Mouse (Mus musculus) left cerebral cortex, adult 11 months (tissue): ENCODE results near the gene Hspa13.

Source experiments
- DNase-seq: peaks from one replicate; pipeline ENCODE4 v3.0.0; 2022; ENCODE audit warnings: low spot score

Hspa13 gene

DNA sequence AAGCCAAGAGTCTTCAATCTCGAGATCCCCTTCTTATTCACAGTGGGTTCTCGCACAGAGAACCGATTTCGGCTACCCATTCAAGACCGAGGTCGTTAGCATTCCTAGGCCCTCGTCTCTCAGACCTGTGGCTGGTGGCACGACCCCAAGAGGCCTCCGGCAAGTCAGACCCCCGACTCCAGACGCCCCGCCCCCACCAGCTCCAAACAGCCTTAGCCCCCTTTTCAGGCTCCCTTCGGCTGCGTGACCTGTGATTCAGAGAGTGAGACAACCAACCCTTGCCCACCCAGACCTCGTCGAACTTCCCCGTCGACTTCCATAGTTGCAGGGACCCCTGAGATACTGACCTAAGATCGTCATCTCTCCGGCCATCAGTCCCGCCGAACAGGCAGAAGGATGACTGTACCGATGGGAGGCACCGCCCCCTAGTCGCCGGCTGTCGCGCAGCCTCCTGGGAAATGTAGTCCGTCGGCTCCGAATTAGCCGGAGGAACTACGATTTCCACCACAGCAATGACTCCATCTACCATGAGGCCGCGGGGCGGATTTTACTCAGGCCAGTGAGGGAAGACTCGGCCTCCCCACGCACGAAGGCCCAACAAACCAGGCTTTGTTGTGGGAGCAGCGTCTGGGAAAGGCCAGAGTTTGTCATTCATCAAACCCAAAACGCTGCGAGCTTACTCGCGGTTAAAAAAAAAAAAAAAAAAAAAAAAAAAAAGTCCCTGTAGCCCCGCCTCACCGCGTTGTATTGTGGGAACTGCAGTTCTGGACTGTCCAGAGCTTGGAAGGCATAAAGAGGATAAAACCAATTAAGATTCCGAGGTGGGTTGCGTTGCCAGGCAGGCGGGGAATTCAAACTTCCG is at the start of gene Hspa13:
Gene Hspa13 (minus strand): TSS at position 717 of the 862 bp plus-strand sequence.
- peak; percentile 96 for DNase-seq

DNA sequence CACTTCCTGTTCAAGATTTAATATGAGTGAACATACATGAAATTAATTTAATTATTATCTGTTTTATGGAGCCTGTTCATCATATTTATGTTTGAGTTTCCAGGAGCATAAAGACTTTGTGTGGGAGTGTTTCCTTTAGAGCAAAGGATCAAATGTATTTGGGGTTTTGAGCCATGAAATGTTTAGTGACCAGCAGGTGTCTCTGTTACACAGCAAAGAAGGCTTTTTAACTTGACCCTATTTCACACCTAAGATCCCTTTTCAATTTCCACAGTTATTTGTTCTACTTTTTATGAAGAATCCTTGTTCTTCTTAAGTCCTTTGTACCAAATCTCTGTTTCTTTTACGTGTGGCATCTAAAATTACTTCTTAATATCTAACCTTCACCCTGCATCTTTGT is 12.4 kb upstream of the Hspa13 start:
- DNase-seq, result no peak

DNA sequence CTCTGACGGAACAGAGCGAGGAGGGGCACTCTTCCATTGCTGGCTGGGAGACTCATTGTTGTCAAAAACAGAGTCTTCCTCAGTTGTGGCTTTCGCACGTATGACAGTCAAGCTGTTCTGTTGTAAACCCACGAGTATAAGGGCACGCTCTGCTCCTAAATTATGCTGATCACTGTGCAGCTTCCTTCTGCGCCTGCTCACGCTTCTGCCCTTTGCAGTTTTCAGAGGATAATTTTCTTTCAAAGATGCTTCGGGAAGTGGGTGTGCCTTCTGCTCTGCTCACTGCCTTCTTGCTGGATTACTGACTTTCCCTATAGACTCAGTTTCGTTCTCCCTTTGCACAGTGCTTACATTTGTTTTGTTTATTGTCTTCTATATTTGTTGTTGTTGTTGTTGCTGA is 6.3 kb upstream of the Hspa13 start:
- DNase-seq, result no peak

DNA sequence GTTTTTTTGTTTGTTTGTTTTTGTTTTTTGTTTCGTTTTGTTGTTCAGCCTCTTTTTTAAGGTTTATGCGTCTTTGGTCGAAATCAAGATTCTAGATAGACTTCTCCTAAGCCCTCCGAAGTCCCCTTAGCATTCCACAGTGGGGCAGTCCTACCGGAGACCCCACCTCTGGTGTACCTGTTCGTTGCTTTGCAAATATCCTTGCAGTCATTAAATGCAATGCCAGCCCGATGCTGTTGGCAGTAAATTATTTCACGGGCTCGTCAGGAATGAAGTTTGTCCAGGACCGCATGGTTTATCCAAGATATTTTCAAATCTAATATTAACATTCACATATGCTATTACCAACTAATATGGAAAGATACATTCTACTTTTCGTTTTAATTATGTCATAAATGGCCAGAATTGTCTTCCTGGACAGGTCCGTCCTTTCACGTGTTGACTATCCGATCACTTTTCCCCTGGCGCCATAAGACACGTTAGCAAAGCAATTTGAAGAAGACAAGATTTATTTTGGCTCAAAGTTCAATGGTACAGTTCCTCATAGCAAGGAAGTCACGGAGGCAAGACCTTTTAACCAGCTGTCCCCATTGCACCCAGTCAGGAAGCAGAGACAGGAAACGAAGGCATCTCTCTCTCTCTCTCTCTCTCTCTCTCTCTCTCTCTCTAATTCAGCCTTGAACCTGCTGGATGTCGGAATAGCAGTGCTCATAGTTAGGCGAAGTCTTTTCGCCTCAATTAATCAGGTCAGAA is 522 bp upstream of the Hspa13 start:
- no peak for DNase-seq

DNA sequence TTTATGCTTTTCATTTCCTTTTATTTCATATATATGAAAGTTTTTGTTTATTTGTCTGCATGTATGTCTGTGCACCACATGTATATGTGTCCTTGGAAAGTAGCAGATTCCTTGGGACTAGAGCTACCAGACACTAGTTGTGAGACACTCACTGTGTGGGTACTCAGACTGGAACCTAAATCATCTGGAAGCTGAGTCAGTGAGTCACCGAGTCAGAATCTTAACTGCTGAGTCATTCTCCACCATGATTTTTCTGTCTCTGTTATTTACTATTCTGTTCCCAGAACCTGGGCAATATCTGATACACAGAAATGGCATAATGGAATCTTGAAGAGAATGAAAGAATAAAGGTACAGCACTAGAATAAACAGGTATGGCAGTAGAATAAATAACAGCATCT is 14.0 kb downstream of the Hspa13 start:
- DNase-seq, result no peak

DNA sequence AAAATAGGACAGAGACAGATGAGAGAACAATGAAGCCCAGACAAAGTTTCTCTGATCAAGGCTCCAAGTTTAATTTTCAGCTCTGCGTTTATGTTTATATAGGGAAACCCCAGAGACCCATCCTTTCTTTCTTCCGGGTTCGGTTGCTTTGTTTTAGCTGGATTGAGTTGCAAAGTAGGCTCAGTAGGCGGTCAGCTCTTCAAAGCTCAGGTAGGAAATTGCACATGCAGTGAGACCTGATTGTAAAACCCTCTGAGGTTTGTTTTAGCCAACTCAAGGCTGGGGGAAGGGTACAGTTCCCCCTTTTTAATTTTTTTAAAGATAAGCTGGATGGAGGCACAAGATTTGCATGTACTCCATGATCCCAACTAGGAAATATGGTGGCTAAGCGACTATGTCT is 16.8 kb downstream of the Hspa13 start:
- DNase-seq, result no peak

DNA sequence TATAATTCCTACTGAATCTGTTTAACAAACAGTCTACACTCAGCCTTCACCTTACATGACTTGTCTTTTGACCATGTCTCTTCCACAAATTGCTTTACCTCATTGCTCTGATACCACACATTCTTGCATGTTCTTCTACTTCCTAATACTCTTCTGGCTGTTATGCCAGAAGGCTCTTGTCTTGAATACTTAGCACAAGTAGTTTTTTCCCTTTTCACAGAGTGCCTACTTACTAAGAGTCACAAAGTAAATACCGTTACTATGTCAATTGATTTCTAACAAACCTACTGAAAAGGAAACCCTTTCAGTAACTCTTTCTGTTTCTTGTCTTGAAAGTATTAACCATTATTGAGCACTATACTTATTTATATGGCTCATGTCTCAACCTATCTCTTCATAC is 18.0 kb downstream of the Hspa13 start:
- DNase-seq, result no peak

DNA sequence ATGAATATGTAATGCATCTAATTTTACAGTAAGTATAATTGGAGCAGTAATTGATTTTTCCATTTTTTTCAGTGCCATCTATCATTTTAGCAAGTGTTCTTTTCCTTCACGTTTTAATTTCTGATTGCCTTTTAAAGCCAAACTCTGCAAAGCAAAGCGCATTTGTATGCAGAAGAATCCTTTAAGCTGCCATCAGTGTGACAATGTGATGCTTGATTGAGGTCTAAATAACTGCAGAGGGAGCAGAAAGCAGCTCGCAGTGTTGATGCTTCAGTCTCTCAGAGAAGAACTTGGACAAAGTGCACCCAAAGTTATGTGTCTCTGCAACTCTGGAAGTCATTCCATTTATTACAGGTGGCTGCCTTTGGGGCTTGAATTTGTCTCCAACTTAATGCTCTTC is 22.9 kb downstream of the Hspa13 start:
- no peak for DNase-seq

DNA sequence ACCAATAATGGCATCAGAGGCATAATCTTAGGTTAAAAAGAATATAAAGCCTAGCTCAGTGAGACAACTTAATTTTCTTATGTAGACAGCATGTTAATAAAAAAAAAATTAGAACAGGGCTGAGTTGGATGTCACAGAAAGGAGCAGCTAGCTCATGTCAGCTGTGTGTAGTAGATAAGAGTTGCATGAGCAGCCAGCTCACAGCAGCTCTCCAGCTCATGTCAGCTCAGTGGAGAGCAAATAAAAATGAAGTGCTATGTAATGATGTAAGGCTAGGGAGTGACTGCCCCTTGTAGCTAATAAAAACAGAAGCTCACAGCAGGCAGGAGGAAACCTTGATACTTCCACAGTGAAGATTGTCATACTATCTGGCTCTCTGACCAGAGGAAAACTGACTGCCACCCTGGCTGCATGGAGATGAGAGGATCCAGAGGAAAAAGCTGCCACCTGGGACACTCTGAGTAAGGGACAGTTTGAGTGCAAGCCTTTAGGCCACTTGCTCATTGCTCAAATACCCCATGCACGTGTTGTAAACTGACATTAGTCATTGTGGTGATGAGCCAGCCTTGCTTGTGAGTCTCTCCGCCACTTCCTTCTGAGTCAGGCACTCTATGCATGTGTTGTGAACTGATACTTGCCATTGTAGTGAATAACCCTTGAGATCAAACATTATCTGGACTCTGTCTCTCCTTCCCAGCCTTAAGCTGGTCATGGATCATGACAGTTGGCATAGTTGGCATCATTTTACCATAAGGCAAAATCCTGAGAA is 49.3 kb downstream of the Hspa13 start:
- no peak for DNase-seq

DNA sequence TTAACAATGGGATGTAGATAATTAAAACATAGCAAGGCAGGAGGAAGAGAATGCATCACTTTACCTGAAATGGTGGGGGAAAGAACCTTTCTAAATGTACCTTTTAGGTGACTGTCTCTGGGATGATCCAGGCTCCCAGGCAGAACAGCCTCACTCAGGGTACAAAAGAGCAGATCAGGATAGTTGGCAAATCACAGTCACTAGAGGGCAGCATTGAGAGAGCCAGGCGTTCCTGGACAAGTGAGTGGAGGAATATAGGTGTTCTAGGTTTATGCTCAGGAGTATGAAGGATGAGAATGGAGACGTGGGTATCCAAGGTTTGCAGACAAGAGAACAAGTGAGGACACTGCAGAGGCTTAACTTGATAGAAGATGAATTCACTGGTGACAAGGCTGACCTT is 70.7 kb downstream of the Hspa13 start:
- peak; percentile 16 for DNase-seq
